Mouse (Mus musculus) thymus, adult 2 months (tissue): ENCODE measurements around the gene Ltb4r1. TPM values are rescaled to one million over a fixed set of nuclear protein-coding genes. Genes with fewer than 3 reads are reported as not detected.

Experiments used
- DNase-seq: peaks from one replicate; pipeline ENCODE4 v3.0.0; 2021
- H3K27ac ChIP-seq: fragments of 200-500 bp; 2 replicates; pipeline ENCODE4 v1.5.1; 2012; ENCODE audit warnings: low read length, control low read depth; ENCODE audit not compliant: control insufficient read depth, insufficient read depth
- H3K27me3 ChIP-seq: fragments of 200-500 bp; 2 replicates; pipeline ENCODE4 v1.6.1; 2012; ENCODE audit warnings: mild to moderate bottlenecking, low read length, moderate library complexity, mixed read lengths; ENCODE audit not compliant: control insufficient read depth, insufficient read depth
- H3K36me3 ChIP-seq: fragments of 200-500 bp; 2 replicates; pipeline ENCODE4 v1.6.1; 2012; ENCODE audit warnings: mild to moderate bottlenecking, low read length, moderate library complexity; ENCODE audit not compliant: control insufficient read depth, insufficient read depth
- H3K4me1 ChIP-seq: fragments of 200-500 bp; replicated peaks from 2 replicates; pipeline ENCODE4 v1.6.1; 2012; ENCODE audit warnings: low read length; ENCODE audit not compliant: control insufficient read depth, insufficient read depth
- H3K4me3 ChIP-seq: fragments of 200-500 bp; 2 replicates; pipeline ENCODE4 v1.5.1; 2012; ENCODE audit warnings: mild to moderate bottlenecking, low read length, control low read depth, moderate library complexity; ENCODE audit not compliant: control insufficient read depth, insufficient read depth
- CTCF ChIP-seq: fragments of 200-500 bp; IDR thresholded peaks from 2 replicates; pipeline ENCODE4 v1.5.1; 2012; ENCODE audit warnings: mild to moderate bottlenecking, control low read depth, low read length, moderate library complexity, borderline replicate concordance; ENCODE audit not compliant: control insufficient read depth, poor library complexity, insufficient read depth; ENCODE audit errors: extremely low read depth
- POLR2A ChIP-seq: fragments of 200-500 bp; IDR thresholded peaks from 2 replicates; pipeline ENCODE4 v1.6.1; 2012; ENCODE audit warnings: mild to moderate bottlenecking, low read length, control low read depth, moderate library complexity; ENCODE audit not compliant: control insufficient read depth, poor library complexity, insufficient read depth; ENCODE audit errors: extremely low read depth
- WGBS: fragments of 180-500 bp; shearing (Covaris S2); methylation state at CpG from one replicate; pipeline ENCODE4 v1.1.7; 2018; 5-methylcytosine and 5-hydroxymethylcytosine counted together
- polyA plus RNA-seq: library from polyadenylated mRNA; depleted of rRNA; stranded (reverse); fragments of >200 nt; gene quantifications from 2 replicates; pipeline ENCODE4 v1.2.3, GENCODE M21; 2012

Ltb4r1 gene
- polyA plus RNA-seq, 1 experiment: 2.6 TPM

- no peaks in the 10 kb centered on the region for H3K36me3 ChIP-seq
- TF ChIP-seq CTCF (no peak), POLR2A (no peak)
- H3K4me3 ChIP-seq: no peak overlapping the region
- no peaks in the 10 kb centered on the region for H3K4me1 ChIP-seq
- no peak for DNase-seq
- no peaks in the 10 kb centered on the region for H3K27me3 ChIP-seq
- H3K27ac ChIP-seq: no peak overlapping the region
- WGBS: 90% methylated on average over 7 of the region's 7 CpGs
Measured at GRCm38 (mm10) chr14:55730531-55731032, 35.2 kb upstream of the Ltb4r1 start.

- no peak for TF ChIP-seq CTCF
- no peak for TF ChIP-seq POLR2A
- 88% methylated on average over 10 of the region's 10 CpGs for WGBS
- no peak for DNase-seq
- H3K4me3 ChIP-seq: no peak overlapping the region
- H3K4me1 ChIP-seq: no peaks in the 10 kb centered on the region
- H3K27me3 ChIP-seq: no peaks in the 10 kb centered on the region
- no peaks in the 10 kb centered on the region for H3K36me3 ChIP-seq
- no peak overlapping the region; the same call in 1 of the 2 replicates for H3K27ac ChIP-seq
Measured at GRCm38 (mm10) chr14:55733889-55734288, 31.9 kb upstream of the Ltb4r1 start.

DNA sequence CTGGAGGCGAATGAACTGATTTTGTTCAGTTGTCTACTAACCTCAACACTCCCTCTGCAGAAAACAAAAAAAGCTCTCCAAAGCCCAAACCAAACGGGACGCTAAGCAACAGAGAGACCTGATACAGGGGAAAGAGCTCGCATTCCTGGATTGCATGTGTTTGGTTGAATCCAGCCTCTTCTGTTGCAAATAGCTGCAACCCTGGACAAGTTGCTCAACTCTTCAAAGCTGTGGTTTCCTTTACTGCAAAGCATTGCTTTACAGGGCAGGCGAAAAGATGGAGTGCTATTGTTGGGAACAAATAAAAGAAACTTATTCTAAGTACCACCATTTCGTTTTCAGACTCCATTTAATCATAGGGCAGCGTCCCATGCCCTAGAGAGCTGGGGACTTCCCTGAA lies 30.9 kb upstream of the Ltb4r1 start:
- Histone ChIP-seq H3K4me3 (no peak overlapping the region), H3K4me1 (no peaks in the 10 kb centered on the region), H3K27me3 (no peaks in the 10 kb centered on the region), H3K36me3 (peaks cover 2% of the 10 kb centered on the region; the same call in 1 of the 2 replicates), H3K27ac (no peak overlapping the region)
- DNase-seq: no peak
- WGBS: 91% methylated on average over 7 of the region's 7 CpGs
- TF ChIP-seq CTCF (no peak), POLR2A (no peak)

DNA sequence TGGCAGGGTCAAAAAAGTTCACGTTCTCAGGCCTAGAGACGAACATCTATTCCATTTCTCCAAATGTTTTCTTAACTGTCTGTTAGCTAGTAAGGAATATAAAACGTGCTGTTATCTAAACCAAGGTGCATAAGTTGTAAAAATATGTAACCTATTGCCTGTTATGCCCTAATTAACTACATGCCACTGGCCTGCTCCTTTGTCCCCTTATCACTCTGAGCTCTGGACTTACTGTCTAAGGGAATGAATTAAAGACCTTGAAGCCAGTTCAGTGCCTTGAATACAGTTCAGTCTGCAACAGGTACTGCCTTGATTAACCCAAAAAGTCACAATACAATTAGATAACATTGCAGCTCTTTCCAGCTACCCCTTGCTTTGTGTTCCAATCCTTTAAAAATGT lies 30.4 kb upstream of the Ltb4r1 start:
- Histone ChIP-seq H3K27ac (no peak overlapping the region), H3K36me3 (peaks cover 5% of the 10 kb centered on the region; the same call in 1 of the 2 replicates), H3K4me1 (no peaks in the 10 kb centered on the region), H3K27me3 (no peaks in the 10 kb centered on the region), H3K4me3 (no peak overlapping the region)
- whole genome bisulfite sequencing: 88% methylated on average over 3 of the region's 3 CpGs
- DNase-seq: no peak
- no peak for TF ChIP-seq POLR2A
- TF ChIP-seq CTCF: no peak

GRCm38 (mm10) chr14:55735758-55736157 lies 30.0 kb upstream of the Ltb4r1 start:
- Histone ChIP-seq H3K27ac (no peak overlapping the region), H3K36me3 (peaks cover 5% of the 10 kb centered on the region; the same call in 1 of the 2 replicates), H3K4me3 (no peak overlapping the region), H3K27me3 (no peaks in the 10 kb centered on the region), H3K4me1 (no peaks in the 10 kb centered on the region)
- no peak for TF ChIP-seq POLR2A
- TF ChIP-seq CTCF: no peak
- DNase-seq: no peak
- 74% methylated on average over 4 of the region's 4 CpGs for WGBS

DNA sequence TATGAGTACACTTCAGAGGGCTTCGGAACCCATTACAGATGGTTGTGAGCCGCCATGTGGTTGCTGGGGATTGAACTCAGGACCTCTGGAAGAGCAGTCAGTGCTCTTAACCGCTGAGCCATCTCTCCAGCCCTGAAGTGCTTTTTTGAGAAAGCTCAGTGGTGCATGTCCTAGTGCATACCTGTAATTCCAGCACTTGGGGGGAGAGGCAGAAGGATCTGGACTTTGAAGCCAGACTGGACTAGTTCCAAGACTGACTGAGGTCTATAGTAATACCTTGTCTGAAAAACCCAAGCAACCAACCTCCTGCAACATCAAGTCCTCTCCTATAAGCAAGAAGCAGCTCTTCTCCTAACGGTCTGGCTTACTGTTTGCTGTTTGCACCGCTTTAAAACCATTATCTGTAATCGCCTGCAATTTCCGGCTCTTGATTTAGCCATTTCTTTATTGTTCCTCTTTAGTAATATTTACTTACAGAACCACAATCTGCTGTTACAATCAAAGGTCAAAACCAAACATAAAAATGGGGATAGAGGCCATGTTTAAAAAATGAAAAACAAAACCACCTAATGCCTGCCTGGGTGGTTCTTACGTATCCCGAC lies 28.6 kb upstream of the Ltb4r1 start:
- no peaks in the 10 kb centered on the region for H3K27me3 ChIP-seq
- TF ChIP-seq POLR2A: no peak
- TF ChIP-seq CTCF: no peak
- no peak overlapping the region for H3K4me3 ChIP-seq
- H3K27ac ChIP-seq: no peak overlapping the region
- peaks cover 5% of the 10 kb centered on the region; the same call in 1 of the 2 replicates for H3K36me3 ChIP-seq
- DNase-seq: no peak
- H3K4me1 ChIP-seq: no peaks in the 10 kb centered on the region
- WGBS: 84% methylated on average over 9 of the region's 9 CpGs

GRCm38 (mm10) chr14:55743711-55744110 lies 22.1 kb upstream of the Ltb4r1 start:
- Histone ChIP-seq H3K4me1 (peaks cover 18% of the 10 kb centered on the region), H3K27ac (no peak overlapping the region), H3K36me3 (peaks cover 5% of the 10 kb centered on the region; the same call in 1 of the 2 replicates), H3K4me3 (no peak overlapping the region), H3K27me3 (no peaks in the 10 kb centered on the region)
- DNase-seq: peak; percentile 89
- WGBS: 26% methylated on average over 10 of the region's 10 CpGs
- TF ChIP-seq CTCF (0 out of 2 replicates have a peak, but pooled peaks have one; percentile 65), POLR2A (no peak)
